Mouse (Mus musculus): Measurements from ENCODE around the gene Hes5. TPM values are rescaled to one million over a fixed set of nuclear protein-coding genes. Genes with fewer than 3 reads are reported as not detected.

Hes5 gene
- polyA plus RNA-seq, 2 experiments, result 0.77 to 1.6 TPM

DNA sequence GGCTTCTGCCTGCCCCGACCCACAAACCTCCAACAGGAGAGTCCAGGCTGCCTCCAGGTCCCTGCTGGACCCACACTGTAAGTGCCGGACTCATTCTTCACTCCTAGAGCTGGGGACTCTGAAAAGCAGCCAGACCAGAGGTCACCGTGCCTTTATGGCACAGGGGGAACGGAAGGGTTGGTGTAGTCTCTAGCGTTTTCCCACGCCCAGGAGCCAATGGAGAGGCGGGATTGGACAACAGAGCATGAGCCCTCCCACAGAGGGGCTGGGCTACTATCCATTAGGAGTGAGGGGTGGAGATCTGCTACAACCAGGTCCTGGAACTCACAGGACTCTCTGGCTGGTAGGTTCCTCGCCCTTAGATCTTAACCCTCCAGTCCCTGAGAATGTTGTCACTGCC lies 14.4 kb upstream of the Hes5 start:
- no peaks in the 10 kb centered on the region for H3K9me3 ChIP-seq (ENCODE audit: control insufficient read depth, low read length)
- ATAC-seq (ENCODE audit: low FRiP score, low read depth) (peak; percentile 89), DNase-seq (ENCODE audit: low spot score) (peak; percentile 79)
- no peak for TF ChIP-seq POLR2A (IDR thresholded peaks at IDR 0.05; ENCODE audit: borderline replicate concordance, extremely low read depth, insufficient read depth, insufficient read length)
- 0 out of 2 replicates have a peak overlapping the region, but pooled peaks have one; percentile 41 for H3K9ac ChIP-seq (ENCODE audit: low read depth, low read length, severe bottlenecking)
- H3K27ac ChIP-seq (replicated peaks; ENCODE audit: low read depth, low read length), result no peak overlapping the region
- peak overlapping the region; percentile 54 for H3K4me2 ChIP-seq (replicated peaks; ENCODE audit: low read depth, low read length, severe bottlenecking)
- H3K4me1 ChIP-seq (ENCODE audit: control insufficient read depth, insufficient read depth, low read length), result peaks cover 8% of the 10 kb centered on the region
- H3K36me3 ChIP-seq (ENCODE audit: control insufficient read depth, insufficient read depth, low read length), result no peaks in the 10 kb centered on the region
- peak overlapping the region; percentile 28 for H3K4me3 ChIP-seq (replicated peaks; ENCODE audit: low read length)
- WGBS, result 2% methylated on average over 8 of the region's 8 CpGs
- H3K27me3 ChIP-seq (ENCODE audit: control insufficient read depth, insufficient read depth, low read length), result peaks cover 31% of the 10 kb centered on the region

GRCm38 (mm10) chr4:154948066-154948939 lies 12.4 kb upstream of the Hes5 start:
- no peak for ATAC-seq (ENCODE audit: low FRiP score, low read depth)
- H3K4me2 ChIP-seq (replicated peaks; ENCODE audit: low read depth, low read length, severe bottlenecking), result no peak overlapping the region
- no peak for TF ChIP-seq POLR2A (IDR thresholded peaks at IDR 0.05; ENCODE audit: borderline replicate concordance, extremely low read depth, insufficient read depth, insufficient read length)
- H3K9me3 ChIP-seq (ENCODE audit: control insufficient read depth, low read length), result no peaks in the 10 kb centered on the region
- peaks cover 44% of the 10 kb centered on the region for H3K27me3 ChIP-seq (ENCODE audit: control insufficient read depth, insufficient read depth, low read length)
- H3K4me3 ChIP-seq (replicated peaks; ENCODE audit: low read length), result no peak overlapping the region
- peaks cover 11% of the 10 kb centered on the region for H3K4me1 ChIP-seq (ENCODE audit: control insufficient read depth, insufficient read depth, low read length)
- no peak overlapping the region for H3K27ac ChIP-seq (replicated peaks; ENCODE audit: low read depth, low read length)
- 59% methylated on average over 13 of the region's 14 CpGs for WGBS
- H3K36me3 ChIP-seq (ENCODE audit: control insufficient read depth, insufficient read depth, low read length), result no peaks in the 10 kb centered on the region
- no peak overlapping the region for H3K9ac ChIP-seq (ENCODE audit: low read depth, low read length, severe bottlenecking)
- DNase-seq (ENCODE audit: low spot score), result no peak

DNA sequence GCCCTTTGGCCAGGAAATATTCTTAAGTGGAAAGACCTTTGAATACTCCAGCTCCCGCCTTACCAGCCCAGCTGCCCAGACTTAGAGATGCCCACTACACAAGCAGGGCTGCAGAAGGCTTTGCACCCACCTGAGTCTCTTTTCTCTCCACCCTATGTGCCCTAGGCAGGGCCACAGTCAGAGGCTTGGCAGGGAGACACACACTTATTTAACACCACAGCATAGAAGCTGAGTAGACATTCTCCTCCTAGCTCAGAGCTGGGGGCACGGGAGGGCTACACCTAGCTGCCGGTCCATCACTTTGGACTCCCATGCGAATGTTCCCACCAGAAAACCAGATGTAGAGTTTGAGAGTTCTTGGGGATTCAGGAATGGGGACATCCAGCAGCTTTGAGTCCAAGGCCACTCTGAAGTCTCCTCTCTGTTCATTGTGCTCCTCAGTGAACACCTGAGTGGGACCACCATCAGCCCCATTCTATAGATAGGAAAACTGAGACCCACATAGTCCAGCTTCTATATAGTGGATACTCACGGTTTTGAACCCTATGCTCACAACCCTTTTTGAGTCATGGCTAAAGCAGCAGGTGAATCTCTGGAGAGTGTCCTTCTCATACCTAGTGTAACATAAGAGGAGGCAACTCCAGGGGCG lies 11.7 kb upstream of the Hes5 start:
- Histone ChIP-seq H3K9ac (ENCODE audit: low read depth, low read length, severe bottlenecking) (no peak overlapping the region), H3K9me3 (ENCODE audit: control insufficient read depth, low read length) (no peaks in the 10 kb centered on the region), H3K4me2 (replicated peaks; ENCODE audit: low read depth, low read length, severe bottlenecking) (no peak overlapping the region), H3K4me1 (ENCODE audit: control insufficient read depth, insufficient read depth, low read length) (peaks cover 11% of the 10 kb centered on the region), H3K27ac (replicated peaks; ENCODE audit: low read depth, low read length) (no peak overlapping the region), H3K27me3 (ENCODE audit: control insufficient read depth, insufficient read depth, low read length) (peaks cover 49% of the 10 kb centered on the region), H3K36me3 (ENCODE audit: control insufficient read depth, insufficient read depth, low read length) (no peaks in the 10 kb centered on the region), H3K4me3 (replicated peaks; ENCODE audit: low read length) (no peak overlapping the region)
- ATAC-seq (ENCODE audit: low FRiP score, low read depth) (no peak), DNase-seq (ENCODE audit: low spot score) (no peak)
- 68% methylated on average over 6 of the region's 6 CpGs for WGBS
- TF ChIP-seq POLR2A (IDR thresholded peaks at IDR 0.05; ENCODE audit: borderline replicate concordance, extremely low read depth, insufficient read depth, insufficient read length), result no peak

GRCm38 (mm10) chr4:154949589-154949982 lies 11.1 kb upstream of the Hes5 start:
- no peak overlapping the region for H3K4me3 ChIP-seq (replicated peaks; ENCODE audit: low read length)
- no peak overlapping the region for H3K9ac ChIP-seq (ENCODE audit: low read depth, low read length, severe bottlenecking)
- H3K27me3 ChIP-seq (ENCODE audit: control insufficient read depth, insufficient read depth, low read length), result peaks cover 49% of the 10 kb centered on the region
- H3K27ac ChIP-seq (replicated peaks; ENCODE audit: low read depth, low read length), result no peak overlapping the region
- no peak for ATAC-seq (ENCODE audit: low FRiP score, low read depth)
- no peak for DNase-seq (ENCODE audit: low spot score)
- no peaks in the 10 kb centered on the region for H3K9me3 ChIP-seq (ENCODE audit: control insufficient read depth, low read length)
- WGBS, result 13% methylated on average over 15 of the region's 16 CpGs
- peaks cover 11% of the 10 kb centered on the region for H3K4me1 ChIP-seq (ENCODE audit: control insufficient read depth, insufficient read depth, low read length)
- TF ChIP-seq POLR2A (IDR thresholded peaks at IDR 0.05; ENCODE audit: borderline replicate concordance, extremely low read depth, insufficient read depth, insufficient read length), result no peak
- H3K4me2 ChIP-seq (replicated peaks; ENCODE audit: low read depth, low read length, severe bottlenecking), result no peak overlapping the region
- no peaks in the 10 kb centered on the region for H3K36me3 ChIP-seq (ENCODE audit: control insufficient read depth, insufficient read depth, low read length)

- 0 out of 2 replicates have a peak, but pooled peaks cover 6% of the 10 kb centered on the region for H3K4me1 ChIP-seq (ENCODE audit: control insufficient read depth, insufficient read depth, low read length)
- DNase-seq (ENCODE audit: low spot score) (no peak), ATAC-seq (ENCODE audit: low FRiP score, low read depth) (no peak)
- no peak overlapping the region for H3K4me3 ChIP-seq (replicated peaks; ENCODE audit: low read length)
- peaks cover 53% of the 10 kb centered on the region for H3K27me3 ChIP-seq (ENCODE audit: control insufficient read depth, insufficient read depth, low read length)
- no peaks in the 10 kb centered on the region for H3K36me3 ChIP-seq (ENCODE audit: control insufficient read depth, insufficient read depth, low read length)
- H3K9ac ChIP-seq (ENCODE audit: low read depth, low read length, severe bottlenecking), result no peak overlapping the region
- no peaks in the 10 kb centered on the region for H3K9me3 ChIP-seq (ENCODE audit: control insufficient read depth, low read length)
- no peak for TF ChIP-seq POLR2A (IDR thresholded peaks at IDR 0.05; ENCODE audit: borderline replicate concordance, extremely low read depth, insufficient read depth, insufficient read length)
- 1% methylated on average over 20 of the region's 26 CpGs for WGBS
- no peak overlapping the region for H3K27ac ChIP-seq (replicated peaks; ENCODE audit: low read depth, low read length)
- H3K4me2 ChIP-seq (replicated peaks; ENCODE audit: low read depth, low read length, severe bottlenecking), result no peak overlapping the region
Observed at GRCm38 (mm10) chr4:154952461-154953241, 8.1 kb upstream of the Hes5 start.

Measured in limb, embryonic 14.5 days (tissue).